Mouse (Mus musculus) embryonic fibroblast, embryonic 13.5 days (primary cell): Measurements from ENCODE around the gene Krtcap2. TPM values are rescaled to one million over a fixed set of nuclear protein-coding genes. Genes with fewer than 3 reads are reported as not detected.

Experiments
- H3K27ac ChIP-seq: 2 replicates; pipeline ENCODE4 v1.5.1; 2012; ENCODE audit warnings: low read length, control low read depth, inconsistent platforms; ENCODE audit not compliant: insufficient read depth
- H3K4me1 ChIP-seq: 2 replicates; pipeline ENCODE4 v1.6.1; 2011; ENCODE audit warnings: low read length; ENCODE audit not compliant: control insufficient read depth, insufficient read depth
- H3K4me3 ChIP-seq: 2 replicates; pipeline ENCODE4 v1.5.1; 2011; ENCODE audit warnings: mild to moderate bottlenecking, control low read depth, low read length; ENCODE audit not compliant: insufficient read depth
- CTCF ChIP-seq: IDR thresholded peaks from 2 replicates; pipeline ENCODE4 v1.5.1; 2011; ENCODE audit warnings: mild to moderate bottlenecking, control low read depth, low read length, moderate library complexity, borderline replicate concordance; ENCODE audit not compliant: insufficient read depth
- POLR2A ChIP-seq: IDR thresholded peaks from 2 replicates; pipeline ENCODE4 v1.6.1; 2011; ENCODE audit warnings: low read depth, mild to moderate bottlenecking, control low read depth, low read length, moderate library complexity
- polyA plus RNA-seq: library from polyadenylated mRNA; stranded (reverse); fragments of >200 nt; gene quantifications from 2 replicates; pipeline ENCODE4 v1.2.4, GENCODE M21; 2011; ENCODE audit warnings: low read depth; ENCODE audit not compliant: missing spikeins, insufficient read length

The Krtcap2 gene
- polyA plus RNA-seq, 1 experiment: 289 TPM

GRCm38 (mm10) chr3:89231345-89231744 is 14.4 kb upstream of the Krtcap2 start:
- Histone ChIP-seq H3K27ac (no peak overlapping the region), H3K4me1 (0 out of 2 replicates have a peak, but pooled peaks cover 5% of the 10 kb centered on the region), H3K4me3 (no peak overlapping the region)
- TF ChIP-seq POLR2A (no peak), CTCF (no peak)

- Histone ChIP-seq H3K27ac (no peak overlapping the region), H3K4me1 (0 out of 2 replicates have a peak, but pooled peaks cover 4% of the 10 kb centered on the region), H3K4me3 (no peak overlapping the region)
- TF ChIP-seq POLR2A (no peak), CTCF (no peak)
Observed at GRCm38 (mm10) chr3:89231772-89232275, 13.9 kb upstream of the Krtcap2 start.

GRCm38 (mm10) chr3:89232614-89233013 is 13.2 kb upstream of the Krtcap2 start:
- Histone ChIP-seq H3K4me1 (0 out of 2 replicates have a peak, but pooled peaks cover 4% of the 10 kb centered on the region), H3K4me3 (no peak overlapping the region), H3K27ac (no peak overlapping the region)
- TF ChIP-seq POLR2A: no peak
- TF ChIP-seq CTCF: no peak

GRCm38 (mm10) chr3:89233562-89234110 is 12.1 kb upstream of the Krtcap2 start:
- no peak overlapping the region for H3K4me3 ChIP-seq
- no peak for TF ChIP-seq POLR2A
- no peak for TF ChIP-seq CTCF
- H3K4me1 ChIP-seq: no peaks in the 10 kb centered on the region
- H3K27ac ChIP-seq: no peak overlapping the region

GRCm38 (mm10) chr3:89236516-89236915 is 9.2 kb upstream of the Krtcap2 start:
- no peak for TF ChIP-seq CTCF
- H3K4me1 ChIP-seq: no peaks in the 10 kb centered on the region
- no peak overlapping the region for H3K27ac ChIP-seq
- H3K4me3 ChIP-seq: no peak overlapping the region

- H3K4me3 ChIP-seq: no peak overlapping the region
- TF ChIP-seq POLR2A: no peak
- TF ChIP-seq CTCF: no peak
- H3K4me1 ChIP-seq: no peaks in the 10 kb centered on the region
- H3K27ac ChIP-seq: no peak overlapping the region
Observed at GRCm38 (mm10) chr3:89237682-89238081, 8.1 kb upstream of the Krtcap2 start.

GRCm38 (mm10) chr3:89238494-89238893 is 7.3 kb upstream of the Krtcap2 start:
- Histone ChIP-seq H3K27ac (no peak overlapping the region), H3K4me3 (no peak overlapping the region), H3K4me1 (no peaks in the 10 kb centered on the region)
- TF ChIP-seq CTCF (no peak), POLR2A (no peak)

- Histone ChIP-seq H3K4me1 (peaks cover 2% of the 10 kb centered on the region; the same call in 1 of the 2 replicates), H3K4me3 (no peak overlapping the region), H3K27ac (no peak overlapping the region)
- TF ChIP-seq CTCF (peak; percentile 41; the same call in 1 of the 2 replicates), POLR2A (no peak)
Observed at GRCm38 (mm10) chr3:89242331-89242895, 3.4 kb upstream of the Krtcap2 start.

GRCm38 (mm10) chr3:89243609-89244008 is 2.2 kb upstream of the Krtcap2 start:
- peak overlapping the region; percentile 12; the same call in 1 of the 2 replicates for H3K4me3 ChIP-seq
- TF ChIP-seq CTCF (peak; percentile 67; the same call in 1 of the 2 replicates), POLR2A (no peak)
- H3K4me1 ChIP-seq: peaks cover 4% of the 10 kb centered on the region; the same call in 1 of the 2 replicates
- no peak overlapping the region for H3K27ac ChIP-seq
